Comparison of ENCODE assay signal across 26 mouse cellular contexts in the genomic region with DNA sequence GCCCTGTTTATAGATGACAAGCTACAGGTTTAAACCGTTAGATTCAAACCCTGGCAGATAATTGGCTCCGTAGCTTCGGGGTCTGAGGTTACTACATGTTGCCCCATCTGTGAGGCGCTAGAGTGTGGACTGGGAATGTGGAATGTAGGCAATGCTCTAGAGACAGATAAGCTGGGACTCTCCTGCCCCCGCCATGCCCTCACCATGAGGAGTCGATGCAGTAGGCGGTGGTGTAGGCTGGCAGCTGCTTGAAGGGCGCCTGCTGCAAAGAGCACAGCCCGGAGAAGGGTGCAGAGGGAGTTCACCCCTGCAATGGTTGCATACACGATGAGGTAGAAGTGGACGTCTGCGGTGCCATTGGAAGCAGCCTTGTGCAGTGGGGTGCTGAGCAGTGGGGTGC. TPM values are rescaled to one million over a fixed set of nuclear protein-coding genes. Genes with fewer than 3 reads are reported as not detected.
A peak's percentile ranks its signal among the peaks of the same experiment; 100 is the strongest.
DNase-seq lines count a peak whose midpoint lies in the region; ATAC-seq and TF ChIP-seq lines count a peak whose summit lies in the region.
"Had no signal": no experiment of that assay in that cellular context is flagged by ENCODE, and none has a peak within 500 bp of the region (broad histone marks: within the 10 kb centered on the region; RNA-seq: fewer than 3 reads in every experiment).

No protein-coding gene starts in this region.

- no peak for DNase-seq in heart, postnatal 10 days
- DNase-seq in hindbrain, postnatal 0 days (ENCODE audit: low spot score): no peak
- DNase-seq in brain, adult 2 months (ENCODE audit: low read depth, low spot score): peak; percentile 37
- no peak for DNase-seq in stomach, postnatal 0 days (ENCODE audit: low spot score)
- DNase-seq: adrenal gland, adult 2 months; adrenal gland, postnatal 36 days; B cell, adult 2 months; cerebellum, adult 2 months; cerebellum, postnatal 14 days; gastrocnemius, postnatal 10 days; heart, postnatal 36 days; kidney, adult 2 months; kidney, postnatal 4 days; liver, embryonic 13.5 days; lung, adult 18-20 months; lung, postnatal 4 days had no signal

- H3K27ac ChIP-seq in heart, embryonic 14.5 days (replicated peaks in 1 of 2; ENCODE audit: control insufficient read depth in 1 of 2, insufficient read depth in 1 of 2, low read depth in 2 of 2, low read length in 2 of 2): peak overlapping the region in 1 of 2 experiments; percentile 34; a peak in 1 of 4 replicates
- no peak overlapping the region for H3K27ac ChIP-seq in hindbrain, postnatal 0 days
- H3K27ac ChIP-seq in hindbrain, embryonic 13.5 days: no peak overlapping the region
- H3K27ac ChIP-seq in stomach, postnatal 0 days (replicated peaks): no peak overlapping the region
- H3K27ac ChIP-seq: hindbrain, embryonic 14.5 days; intestine, embryonic 15.5 days; kidney, postnatal 0 days; limb, embryonic 10.5 days; limb, embryonic 15.5 days; liver, embryonic 13.5 days had no signal

- no peak overlapping the region for H3K4me3 ChIP-seq in heart, embryonic 14.5 days (ENCODE audit: control insufficient read depth in 1 of 2, insufficient read depth in 1 of 2, low read depth in 1 of 2, low read length in 2 of 2)
- H3K4me3 ChIP-seq in hindbrain, postnatal 0 days (ENCODE audit: low read length): no peak overlapping the region
- no peak overlapping the region for H3K4me3 ChIP-seq in hindbrain, embryonic 13.5 days
- H3K4me3 ChIP-seq in stomach, postnatal 0 days (ENCODE audit: low read depth, low read length): no peak overlapping the region
- H3K4me3 ChIP-seq: erythroblast, embryonic 14.5 days; intestine, embryonic 15.5 days; limb, embryonic 10.5 days; limb, embryonic 15.5 days; liver, embryonic 13.5 days had no signal

- no peaks in the 10 kb centered on the region for H3K27me3 ChIP-seq in heart, embryonic 14.5 days (ENCODE audit: control insufficient read depth, insufficient read depth, low read length)
- no peaks in the 10 kb centered on the region for H3K27me3 ChIP-seq in hindbrain, postnatal 0 days (ENCODE audit: insufficient read depth, low read length)
- no peaks in the 10 kb centered on the region for H3K27me3 ChIP-seq in hindbrain, embryonic 13.5 days
- no peaks in the 10 kb centered on the region for H3K27me3 ChIP-seq in stomach, postnatal 0 days (ENCODE audit: control insufficient read depth, insufficient read depth, low read length)
- H3K27me3 ChIP-seq: intestine, embryonic 15.5 days; limb, embryonic 15.5 days; liver, embryonic 13.5 days had no signal

- peaks cover 4 to 6% of the 10 kb centered on the region in 2 experiments for H3K4me1 ChIP-seq in heart, embryonic 14.5 days (ENCODE audit: control insufficient read depth in 2 of 2, insufficient read depth in 2 of 2, low read length in 2 of 2)
- no peaks in the 10 kb centered on the region for H3K4me1 ChIP-seq in hindbrain, postnatal 0 days (ENCODE audit: insufficient read depth, low read length)
- H3K4me1 ChIP-seq in hindbrain, embryonic 13.5 days (replicated peaks): no peaks in the 10 kb centered on the region
- no peaks in the 10 kb centered on the region for H3K4me1 ChIP-seq in stomach, postnatal 0 days (replicated peaks; ENCODE audit: control insufficient read depth, insufficient read depth)
- H3K4me1 ChIP-seq: intestine, embryonic 15.5 days; limb, embryonic 15.5 days; liver, embryonic 13.5 days had no signal

- intact Hi-C loops in heart, postnatal 10 days (cut with DNase I): no loop called here

- WGBS in heart, embryonic 14.5 days: 30% methylated on average over 12 of the region's 12 CpGs
- WGBS in hindbrain, postnatal 0 days: 85% methylated on average over 12 of the region's 12 CpGs
- WGBS in hindbrain, embryonic 13.5 days: 85% methylated on average over 12 of the region's 12 CpGs
- 78% methylated on average over 12 of the region's 12 CpGs for WGBS in stomach, postnatal 0 days

- no peak overlapping the region for H3K4me2 ChIP-seq in heart, embryonic 14.5 days (ENCODE audit: low read length)
- 0 out of 2 replicates have a peak overlapping the region, but pooled peaks have one; percentile 10 for H3K4me2 ChIP-seq in hindbrain, postnatal 0 days (ENCODE audit: low read depth, low read length)
- no peak overlapping the region for H3K4me2 ChIP-seq in hindbrain, embryonic 13.5 days
- no peak overlapping the region for H3K4me2 ChIP-seq in stomach, postnatal 0 days (replicated peaks; ENCODE audit: low read depth)
- H3K4me2 ChIP-seq: hindbrain, embryonic 14.5 days; intestine, embryonic 15.5 days; limb, embryonic 15.5 days; liver, embryonic 13.5 days had no signal

- H3K9me3 ChIP-seq in heart, embryonic 14.5 days (ENCODE audit: control insufficient read depth, low read length): no peaks in the 10 kb centered on the region
- no peaks in the 10 kb centered on the region for H3K9me3 ChIP-seq in hindbrain, postnatal 0 days (ENCODE audit: low read length)
- no peaks in the 10 kb centered on the region for H3K9me3 ChIP-seq in hindbrain, embryonic 13.5 days
- no peaks in the 10 kb centered on the region for H3K9me3 ChIP-seq in stomach, postnatal 0 days (ENCODE audit: control insufficient read depth, low read length)
- H3K9me3 ChIP-seq: intestine, embryonic 15.5 days; limb, embryonic 10.5 days; limb, embryonic 15.5 days; liver, embryonic 13.5 days had no signal

- 0 out of 2 replicates have a peak, but pooled peaks cover 13% of the 10 kb centered on the region for H3K36me3 ChIP-seq in heart, embryonic 14.5 days (ENCODE audit: control insufficient read depth, insufficient read depth, low read length)
- H3K36me3 ChIP-seq in hindbrain, postnatal 0 days (ENCODE audit: insufficient read depth, low read length): no peaks in the 10 kb centered on the region
- H3K36me3 ChIP-seq in hindbrain, embryonic 13.5 days: peaks cover 52% of the 10 kb centered on the region
- H3K36me3 ChIP-seq in stomach, postnatal 0 days (ENCODE audit: control insufficient read depth, insufficient read depth, low read length): 0 out of 2 replicates have a peak, but pooled peaks cover 2% of the 10 kb centered on the region
- H3K36me3 ChIP-seq: intestine, embryonic 15.5 days; limb, embryonic 10.5 days; liver, embryonic 13.5 days had no signal

- H3K9ac ChIP-seq in heart, embryonic 14.5 days (ENCODE audit: low read length): 0 out of 2 replicates have a peak overlapping the region, but pooled peaks have one; percentile 5
- H3K9ac ChIP-seq in hindbrain, postnatal 0 days (replicated peaks; ENCODE audit: low read length): no peak overlapping the region
- no peak overlapping the region for H3K9ac ChIP-seq in hindbrain, embryonic 13.5 days
- H3K9ac ChIP-seq in stomach, postnatal 0 days (ENCODE audit: low read length): no peak overlapping the region
- H3K9ac ChIP-seq: hindbrain, embryonic 14.5 days; intestine, embryonic 15.5 days; limb, embryonic 15.5 days; liver, embryonic 13.5 days had no signal

- ATAC-seq in heart, embryonic 14.5 days (ENCODE audit: insufficient number of reproducible peaks, insufficient read depth, low FRiP score, low read depth): peak; percentile 36; the same call in 1 of the 2 replicates
- ATAC-seq in hindbrain, postnatal 0 days: no peak; the same call in 1 of the 2 replicates
- no peak for ATAC-seq in hindbrain, embryonic 13.5 days (ENCODE audit: low FRiP score)
- 0 out of 2 replicates have a peak, but pooled peaks have one; percentile 30 for ATAC-seq in stomach, postnatal 0 days (ENCODE audit: low FRiP score, low TSS enrichment)
- ATAC-seq: activated CD4-positive, CD25-positive, alpha-beta regulatory T cell, adult 4 months; intestine, embryonic 15.5 days; lung, postnatal 0 days had no signal

- TF ChIP-seq CTCF in hindbrain, postnatal 0 days (IDR thresholded peaks at IDR 0.05; ENCODE audit: low read depth): no peak
- TF ChIP-seq CTCF in stomach, postnatal 0 days (IDR thresholded peaks at IDR 0.05; ENCODE audit: low read depth): no peak

- no peak for TF ChIP-seq EP300 in stomach, postnatal 0 days (optimal IDR thresholded peaks at IDR 0.05)

RNA-seq across cellular contexts. Expression of gene Dlk2, which starts 12.6 kb away (rescaled TPM):
- 0.19 and 0.57 TPM in 2 replicates for polyA plus RNA-seq in heart, embryonic 14.5 days (2014; fragmentation: Nextera tagmentation; extraction: Ambion mirVana)
- 1 to 10 TPM in 1 of 2 experiments, under 1 TPM in 1; 0.57 to 1.0 TPM for total RNA-seq in heart, postnatal 10 days (2021)
- total RNA-seq in hindbrain, postnatal 0 days (2014; rRNA removed): 67.1 and 67.7 TPM in 2 replicates
- polyA plus RNA-seq in hindbrain, postnatal 0 days (2015; fragmentation: Nextera tagmentation; extraction: Ambion mirVana): 20.2 and 23.9 TPM in 2 replicates
- 9.5 and 11.1 TPM in 2 replicates for polyA plus RNA-seq in hindbrain, embryonic 13.5 days (2015; fragmentation: Nextera tagmentation; extraction: Ambion mirVana)
- polyA plus RNA-seq in stomach, postnatal 0 days (2015; fragmentation: Nextera tagmentation; extraction: Ambion mirVana): 8.9 and 10.8 TPM in 2 replicates
- polyA plus RNA-seq: activated CD4-positive, CD25-positive, alpha-beta regulatory T cell, adult 4 months; erythroblast, embryonic 14.5 days had no signal

RNA-seq across cellular contexts. Expression of gene Abcc10, which starts 18.3 kb away (rescaled TPM):
- polyA plus RNA-seq in heart, embryonic 14.5 days (2014; fragmentation: Nextera tagmentation; extraction: Ambion mirVana): 4.1 and 5.6 TPM in 2 replicates
- total RNA-seq in heart, postnatal 10 days (2021): 1 to 10 TPM; 5.4 to 6.1 TPM
- total RNA-seq in hindbrain, postnatal 0 days (2014; rRNA removed): 12.8 and 16.4 TPM in 2 replicates
- polyA plus RNA-seq in hindbrain, postnatal 0 days (2015; fragmentation: Nextera tagmentation; extraction: Ambion mirVana): 6.6 and 7.3 TPM in 2 replicates
- polyA plus RNA-seq in hindbrain, embryonic 13.5 days (2015; fragmentation: Nextera tagmentation; extraction: Ambion mirVana): 8.9 and 9.9 TPM in 2 replicates
- polyA plus RNA-seq in stomach, postnatal 0 days (2015; fragmentation: Nextera tagmentation; extraction: Ambion mirVana): 3.5 and 4.3 TPM in 2 replicates

RNA-seq across cellular contexts. Expression of gene Tjap1, which starts 27.0 kb away (rescaled TPM):
- 33.0 and 34.6 TPM in 2 replicates for polyA plus RNA-seq in heart, embryonic 14.5 days (2014; fragmentation: Nextera tagmentation; extraction: Ambion mirVana)
- total RNA-seq in heart, postnatal 10 days (2021): 10 to 100 TPM; 54.0 to 56.3 TPM
- 30.7 and 43.3 TPM in 2 replicates for total RNA-seq in hindbrain, postnatal 0 days (2014; rRNA removed)
- polyA plus RNA-seq in hindbrain, postnatal 0 days (2015; fragmentation: Nextera tagmentation; extraction: Ambion mirVana): 19.5 and 19.9 TPM in 2 replicates
- polyA plus RNA-seq in hindbrain, embryonic 13.5 days (2015; fragmentation: Nextera tagmentation; extraction: Ambion mirVana): 28.6 and 33.8 TPM in 2 replicates
- polyA plus RNA-seq in stomach, postnatal 0 days (2015; fragmentation: Nextera tagmentation; extraction: Ambion mirVana): 13.5 and 17.7 TPM in 2 replicates

RNA-seq across cellular contexts. Expression of gene Lrrc73, which starts 56.5 kb away (rescaled TPM):
- 0.53 and 0.92 TPM in 2 replicates for polyA plus RNA-seq in heart, embryonic 14.5 days (2014; fragmentation: Nextera tagmentation; extraction: Ambion mirVana)
- total RNA-seq in heart, postnatal 10 days (2021): under 1 TPM; 0.38 to 0.40 TPM
- 48.2 and 54.5 TPM in 2 replicates for total RNA-seq in hindbrain, postnatal 0 days (2014; rRNA removed)
- polyA plus RNA-seq in hindbrain, postnatal 0 days (2015; fragmentation: Nextera tagmentation; extraction: Ambion mirVana): 27.2 and 28.0 TPM in 2 replicates
- polyA plus RNA-seq in hindbrain, embryonic 13.5 days (2015; fragmentation: Nextera tagmentation; extraction: Ambion mirVana): 7.3 and 9.5 TPM in 2 replicates
- polyA plus RNA-seq in stomach, postnatal 0 days (2015; fragmentation: Nextera tagmentation; extraction: Ambion mirVana): 0.73 and 0.79 TPM in 2 replicates

Comparison
In these comparisons a context has a peak if more than half of its experiments do, and no peak if none do; other contexts are left out.
1. ATAC-seq: peak in heart, embryonic 14.5 days (single experiment) and stomach, postnatal 0 days (single experiment); none in hindbrain, postnatal 0 days (single experiment) and hindbrain, embryonic 13.5 days (single experiment).